Mouse (Mus musculus) heart, embryonic 14.5 days (tissue): ENCODE measurements around the gene Cfap74. TPM values are rescaled to one million over a fixed set of nuclear protein-coding genes. Genes with fewer than 3 reads are reported as not detected.

Experiments
- ATAC-seq: fragments of 200-750 bp; cut with Nextera tagmentation; 2 replicates; pipeline ENCODE4 v1.8.0; 2017; ENCODE audit warnings: low read depth, moderate TSS enrichment; ENCODE audit not compliant: insufficient number of reproducible peaks, insufficient read depth, low FRiP score
- H3K27ac ChIP-seq, 2 experiments: fragments of 200-500 bp in 1 of 2; fragments of 300-500 bp in 1 of 2; sonication (generic) in 1 of 2; replicated peaks in 1 of 2; 2 replicates each; pipeline ENCODE4 v1.5.1; 2012 to 2014; ENCODE audit warnings: low read depth in 2 of 2, low read length in 2 of 2, control low read depth in 1 of 2, mild to moderate bottlenecking in 1 of 2, mixed read lengths in 1 of 2; ENCODE audit not compliant: control insufficient read depth in 1 of 2, insufficient read depth in 1 of 2
- H3K27me3 ChIP-seq: fragments of 300-500 bp; sonication (generic); 2 replicates; pipeline ENCODE4 v1.6.1; 2014; ENCODE audit warnings: mild to moderate bottlenecking, low read length, control low read depth; ENCODE audit not compliant: control insufficient read depth, insufficient read depth
- H3K36me3 ChIP-seq: fragments of 300-500 bp; sonication (generic); 2 replicates; pipeline ENCODE4 v1.6.1; 2014; ENCODE audit warnings: mild to moderate bottlenecking, control low read depth, low read length, mixed read lengths; ENCODE audit not compliant: control insufficient read depth, insufficient read depth
- H3K4me1 ChIP-seq, 2 experiments: fragments of 200-500 bp in 1 of 2; fragments of 300-500 bp in 1 of 2; sonication (generic) in 1 of 2; 2 replicates each; pipeline ENCODE4 v1.6.1; 2012 to 2014; ENCODE audit warnings: low read length in 2 of 2, control low read depth in 1 of 2, mixed read lengths in 1 of 2; ENCODE audit not compliant: control insufficient read depth in 2 of 2, insufficient read depth in 2 of 2
- H3K4me2 ChIP-seq: fragments of 300-500 bp; sonication (generic); 2 replicates; pipeline ENCODE4 v1.6.1; 2014; ENCODE audit warnings: mild to moderate bottlenecking, low read length
- H3K4me3 ChIP-seq, 2 experiments: fragments of 200-500 bp in 1 of 2; fragments of 300-500 bp in 1 of 2; sonication (generic) in 1 of 2; 2 replicates each; pipeline ENCODE4 v1.5.1; 2012 to 2014; ENCODE audit warnings: low read length in 2 of 2, mild to moderate bottlenecking in 2 of 2, control low read depth in 1 of 2, low read depth in 1 of 2, moderate library complexity in 1 of 2; ENCODE audit not compliant: control insufficient read depth in 1 of 2, insufficient read depth in 1 of 2
- H3K9ac ChIP-seq: fragments of 300-500 bp; sonication (generic); 2 replicates; pipeline ENCODE4 v1.6.1; 2014; ENCODE audit warnings: mild to moderate bottlenecking, low read length
- H3K9me3 ChIP-seq: fragments of 300-500 bp; sonication (generic); 2 replicates; pipeline ENCODE4 v1.6.1; 2016; ENCODE audit warnings: low read length, control low read depth; ENCODE audit not compliant: control insufficient read depth
- WGBS: fragments of 180-500 bp; shearing (Covaris S2); extraction: QIAGEN DNeasy Blood & Tissue Kit; methylation state at CpG from one replicate; pipeline ENCODE4 v1.1.7; 2014; 5-methylcytosine and 5-hydroxymethylcytosine counted together
- polyA plus RNA-seq: library from polyadenylated mRNA; unstranded; fragments of >200 nt; fragmentation: Nextera tagmentation; extraction: Ambion mirVana; gene quantifications from 2 replicates; pipeline ENCODE4 v1.2.1, GENCODE M21; 2014

Gene Cfap74
- polyA plus RNA-seq, 1 experiment from 2014 or later = 0.63 TPM

- peak within 1 kb of the TSS; percentile 91 to 96 for H3K4me3 ChIP-seq
Observed at GRCm38 (mm10) chr4:155490990-155491504, 82.1 kb downstream of the Cfap74 start, which contains the start of gene Gnb1. TSS of gene Gnb1 (plus strand) at chr4:155491361.

DNA sequence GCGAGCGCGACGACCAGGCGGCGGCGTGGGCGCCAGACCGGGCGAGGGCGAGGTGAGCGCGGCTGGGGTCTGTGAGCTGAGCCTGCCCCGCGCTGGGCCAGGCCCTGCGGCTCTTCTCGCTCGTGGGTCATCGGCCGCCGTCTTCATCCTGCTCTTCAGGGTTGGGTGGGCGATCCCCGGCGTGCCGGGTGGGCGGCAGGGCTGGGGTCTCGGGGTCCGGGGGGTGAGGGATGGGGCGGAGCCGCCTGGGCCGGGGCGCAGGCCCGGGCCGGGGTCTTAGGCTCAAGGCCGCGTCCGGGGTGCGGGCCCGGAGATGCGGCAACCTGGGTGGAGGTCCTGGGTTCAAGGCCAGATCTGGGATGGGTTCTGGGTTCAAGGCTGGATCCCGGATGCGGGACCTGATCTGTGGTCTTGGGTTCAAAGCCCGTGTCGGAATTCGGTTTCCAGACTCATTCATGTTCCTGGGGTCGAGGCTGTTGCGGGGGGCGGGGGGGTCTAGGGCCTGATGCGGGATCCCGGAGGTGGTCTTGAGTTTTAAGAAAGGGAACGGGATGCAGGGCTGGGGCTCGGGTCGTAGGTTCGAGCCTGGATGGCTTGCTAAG, 82.6 kb downstream of the Cfap74 start:
- WGBS = 1% methylated on average over 41 of the region's 54 CpGs
- H3K9ac ChIP-seq = peak overlapping the region; percentile 100
- H3K4me1 ChIP-seq = peaks cover 33 to 62% of the 10 kb centered on the region in 2 experiments
- no peaks in the 10 kb centered on the region for H3K27me3 ChIP-seq
- peak; percentile 31 for ATAC-seq
- H3K36me3 ChIP-seq = no peaks in the 10 kb centered on the region
- peak overlapping the region; percentile 85 to 88 for H3K27ac ChIP-seq
- peak overlapping the region; percentile 91 to 96 for H3K4me3 ChIP-seq
- H3K4me2 ChIP-seq = peak overlapping the region; percentile 88
- no peaks in the 10 kb centered on the region for H3K9me3 ChIP-seq

More at GRCm38 (mm10) chr4:155490990-155491504, 82.1 kb downstream of the Cfap74 start, which contains the start of gene Gnb1:
- peak; percentile 64 for ATAC-seq
- H3K9ac ChIP-seq = peak within 1 kb of the TSS; percentile 100
- no peaks in the 10 kb centered on the region for H3K9me3 ChIP-seq
- 0% methylated on average over 24 of the region's 60 CpGs for WGBS
- H3K4me2 ChIP-seq = peak within 1 kb of the TSS; percentile 88
- H3K27me3 ChIP-seq = no peaks in the 10 kb centered on the region
- peak within 1 kb of the TSS; percentile 85 to 88 for H3K27ac ChIP-seq
- H3K4me1 ChIP-seq = peaks cover 33 to 62% of the 10 kb centered on the region in 2 experiments
- H3K36me3 ChIP-seq = no peaks in the 10 kb centered on the region

DNA sequence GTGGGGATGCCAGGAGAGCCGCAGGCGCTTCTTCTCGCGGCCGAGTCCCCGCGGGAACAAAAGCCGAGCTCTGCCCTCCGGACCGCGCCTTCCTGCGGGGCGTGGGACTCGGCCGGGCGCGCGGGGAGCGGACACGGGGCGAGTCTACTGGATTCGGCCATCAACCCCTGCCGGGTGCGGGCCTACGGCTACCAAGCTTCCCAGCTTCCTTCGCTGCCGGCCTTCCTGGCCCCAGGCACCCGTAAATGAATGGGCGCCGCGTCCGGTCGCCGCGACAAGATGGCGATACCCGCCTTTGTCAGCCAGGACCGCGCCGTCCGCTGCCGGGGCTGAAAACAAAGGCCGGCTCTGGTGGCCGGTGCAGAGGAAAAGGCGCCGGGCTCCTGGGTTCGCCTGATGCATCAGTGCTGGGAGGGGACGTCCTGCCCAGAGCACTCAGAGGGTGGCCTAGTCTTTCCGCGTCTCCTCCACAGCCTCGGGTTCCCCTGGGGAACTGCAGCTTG, 83.2 kb downstream of the Cfap74 start:
- peak overlapping the region; percentile 91 to 96 for H3K4me3 ChIP-seq
- H3K4me2 ChIP-seq = peak overlapping the region; percentile 88
- no peak for ATAC-seq
- no peaks in the 10 kb centered on the region for H3K27me3 ChIP-seq
- peaks cover 31 to 59% of the 10 kb centered on the region in 2 experiments for H3K4me1 ChIP-seq
- no peaks in the 10 kb centered on the region for H3K9me3 ChIP-seq
- WGBS = under 1% methylated on average over 51 of the region's 51 CpGs
- H3K36me3 ChIP-seq = no peaks in the 10 kb centered on the region
- peak overlapping the region; percentile 100 for H3K9ac ChIP-seq
- H3K27ac ChIP-seq = peak overlapping the region; percentile 85 to 88

DNA sequence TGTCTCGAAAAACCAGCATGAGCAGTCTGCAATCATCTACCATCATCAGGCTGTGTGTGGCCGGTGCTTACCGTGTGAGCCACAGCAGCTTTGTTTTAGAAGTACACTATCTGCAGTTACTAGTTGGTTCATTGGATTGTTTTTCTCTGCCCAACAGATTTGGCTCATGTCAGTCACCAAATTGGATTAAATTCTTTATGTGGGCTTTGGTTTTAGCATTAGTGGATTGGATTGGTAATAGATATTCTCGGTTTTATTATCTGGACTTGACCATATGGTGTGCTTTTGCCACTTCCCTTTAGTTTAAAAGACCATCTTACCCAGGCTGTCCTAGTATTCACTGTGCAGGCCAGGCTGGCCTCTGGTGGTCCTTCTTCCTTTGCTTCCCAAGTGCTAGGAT, 85.9 kb downstream of the Cfap74 start:
- WGBS = 64% methylated on average over 4 of the region's 4 CpGs
- Histone ChIP-seq H3K27ac (no peak overlapping the region), H3K4me1 (peaks cover 8 to 33% of the 10 kb centered on the region in 2 experiments), H3K36me3 (no peaks in the 10 kb centered on the region), H3K4me2 (no peak overlapping the region), H3K9me3 (no peaks in the 10 kb centered on the region), H3K9ac (no peak overlapping the region), H3K4me3 (no peak overlapping the region), H3K27me3 (no peaks in the 10 kb centered on the region)
- ATAC-seq = no peak

GRCm38 (mm10) chr4:155497963-155498362, 89.0 kb downstream of the Cfap74 start:
- Histone ChIP-seq H3K9me3 (no peaks in the 10 kb centered on the region), H3K4me2 (no peak overlapping the region), H3K4me1 (peaks cover 3 to 24% of the 10 kb centered on the region in 2 experiments; a peak in 3 of 4 replicates), H3K9ac (no peak overlapping the region), H3K27ac (no peak overlapping the region), H3K36me3 (no peaks in the 10 kb centered on the region), H3K4me3 (no peak overlapping the region), H3K27me3 (no peaks in the 10 kb centered on the region)
- ATAC-seq = no peak
- WGBS = 89% methylated on average over 3 of the region's 3 CpGs

DNA sequence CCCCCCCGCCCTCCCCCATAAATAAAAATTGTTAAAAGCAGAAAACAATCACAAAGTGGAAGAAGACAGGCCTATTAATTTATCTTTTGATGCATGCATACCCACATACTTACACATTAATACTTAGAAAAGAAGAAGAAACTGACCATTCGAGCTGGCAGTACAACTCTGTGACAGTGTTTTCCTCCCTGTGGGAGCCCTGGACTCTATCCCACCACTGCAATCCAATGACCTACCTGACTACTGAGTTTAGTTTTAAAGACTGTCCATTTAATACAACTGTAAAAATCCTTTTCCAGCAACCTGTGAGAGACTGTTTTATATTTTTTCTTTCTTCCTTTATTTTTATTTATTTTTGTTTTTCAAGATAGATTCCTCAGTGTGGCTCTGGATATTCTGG, 92.1 kb downstream of the Cfap74 start:
- Histone ChIP-seq H3K4me1 (peaks cover 2 to 26% of the 10 kb centered on the region in 2 experiments; a peak in 3 of 4 replicates), H3K27ac (no peak overlapping the region), H3K9me3 (no peaks in the 10 kb centered on the region), H3K9ac (no peak overlapping the region), H3K36me3 (peaks cover 3% of the 10 kb centered on the region; the same call in 1 of the 2 replicates), H3K4me2 (no peak overlapping the region), H3K4me3 (no peak overlapping the region), H3K27me3 (no peaks in the 10 kb centered on the region)
- WGBS = 60% methylated on average over 2 of the region's 2 CpGs
- no peak for ATAC-seq

GRCm38 (mm10) chr4:155505067-155505466, 96.1 kb downstream of the Cfap74 start:
- Histone ChIP-seq H3K27ac (no peak overlapping the region), H3K36me3 (peaks cover 3% of the 10 kb centered on the region; the same call in 1 of the 2 replicates), H3K4me3 (no peak overlapping the region), H3K9ac (no peak overlapping the region), H3K27me3 (no peaks in the 10 kb centered on the region), H3K4me2 (no peak overlapping the region), H3K9me3 (no peaks in the 10 kb centered on the region), H3K4me1 (peaks cover 2 to 39% of the 10 kb centered on the region in 2 experiments; a peak in 3 of 4 replicates)
- 66% methylated on average over 8 of the region's 8 CpGs for WGBS
- ATAC-seq = no peak
